Mouse (Mus musculus) myocyte (in vitro differentiated cells): ENCODE data around the gene C530008M17Rik. TPM values are rescaled to one million over a fixed set of nuclear protein-coding genes. Genes with fewer than 3 reads are reported as not detected.

ENCODE experiments used
- H3K27me3 ChIP-seq: one replicate; pipeline ENCODE4 v1.6.1; 2011; ENCODE audit not compliant: control insufficient read depth, insufficient read depth, insufficient read length
- H3K36me3 ChIP-seq: one replicate; pipeline ENCODE4 v1.6.1; 2011; ENCODE audit not compliant: control insufficient read depth, insufficient read depth
- H3K4me2 ChIP-seq: one replicate; pipeline ENCODE4 v1.6.1; 2011; ENCODE audit warnings: low read depth, control low read depth
- H3K4me3 ChIP-seq: one replicate; pipeline ENCODE4 v1.5.1; 2011; ENCODE audit warnings: mild to moderate bottlenecking, control low read depth, moderate library complexity
- H3K79me2 ChIP-seq: one replicate; pipeline ENCODE4 v1.6.1; 2011; ENCODE audit not compliant: control insufficient read depth, insufficient read depth
- H3ac ChIP-seq: one replicate; pipeline ENCODE4 v1.6.1; 2011; ENCODE audit not compliant: control insufficient read depth, insufficient read length
- CEBPB ChIP-seq: IDR thresholded peaks from 2 replicates; pipeline ENCODE4 v1.6.1; 2011; ENCODE audit warnings: mild to moderate bottlenecking, moderate library complexity; ENCODE audit not compliant: poor library complexity, insufficient read depth, severe bottlenecking
- E2F4 ChIP-seq: IDR thresholded peaks from one replicate; pipeline ENCODE4 v1.6.1; 2011; ENCODE audit warnings: mild to moderate bottlenecking, control low read depth, moderate library complexity; ENCODE audit not compliant: insufficient read depth
- MAX ChIP-seq: IDR thresholded peaks from one replicate; pipeline ENCODE4 v1.6.1; 2011; ENCODE audit warnings: low read depth, mild to moderate bottlenecking, control low read depth
- MYOD1 ChIP-seq, 3 experiments: IDR thresholded peaks; one replicate each; pipeline ENCODE4 v1.6.1; 2011; ENCODE audit warnings: control low read depth in 2 of 3, low read depth in 2 of 3, mild to moderate bottlenecking in 2 of 3, moderate library complexity in 1 of 3; ENCODE audit not compliant: insufficient read length in 2 of 3, control insufficient read depth in 1 of 3
- MYOG ChIP-seq, 3 experiments: IDR thresholded peaks; one replicate each; pipeline ENCODE4 v1.6.1; 2011; ENCODE audit warnings: control low read depth in 2 of 3, low read depth in 2 of 3, mild to moderate bottlenecking in 2 of 3; ENCODE audit not compliant: insufficient read length in 2 of 3, control insufficient read depth in 1 of 3, insufficient read depth in 1 of 3
- POLR2A ChIP-seq: IDR thresholded peaks from one replicate; pipeline ENCODE4 v1.6.1; 2011; ENCODE audit warnings: low read depth, mild to moderate bottlenecking, control low read depth, moderate library complexity; ENCODE audit not compliant: insufficient read length
- POLR2AphosphoS2 ChIP-seq: IDR thresholded peaks from one replicate; pipeline ENCODE4 v1.6.1; 2011; ENCODE audit warnings: low read depth, control low read depth; ENCODE audit not compliant: insufficient read length
- REST ChIP-seq: IDR thresholded peaks from one replicate; pipeline ENCODE4 v1.6.1; 2011; ENCODE audit warnings: mild to moderate bottlenecking, control low read depth, moderate library complexity; ENCODE audit not compliant: insufficient read depth, insufficient read length
- SRF ChIP-seq: IDR thresholded peaks from one replicate; pipeline ENCODE4 v1.6.1; 2011; ENCODE audit warnings: low read depth; ENCODE audit not compliant: control insufficient read depth, insufficient read length
- TCF12 ChIP-seq: IDR thresholded peaks from one replicate; pipeline ENCODE4 v1.6.1; 2011; ENCODE audit warnings: mild to moderate bottlenecking, control low read depth; ENCODE audit not compliant: poor library complexity, insufficient read depth, severe bottlenecking
- TCF3 ChIP-seq: IDR thresholded peaks from one replicate; pipeline ENCODE4 v1.6.1; 2011; ENCODE audit warnings: low read depth, control low read depth; ENCODE audit not compliant: insufficient read length
- USF1 ChIP-seq: IDR thresholded peaks from one replicate; pipeline ENCODE4 v1.6.1; 2011; ENCODE audit warnings: low read depth, mild to moderate bottlenecking, control low read depth, moderate library complexity
- polyA plus RNA-seq: library from polyadenylated mRNA; unstranded; fragments of >200 nt; fragmentation: generic; extraction: Trizol; gene quantifications from one replicate; pipeline ENCODE4 v1.2.1, GENCODE M21; 2012; ENCODE audit warnings: missing spikeins

C530008M17Rik gene
- polyA plus RNA-seq, 1 experiment = 0.94 TPM

DNA sequence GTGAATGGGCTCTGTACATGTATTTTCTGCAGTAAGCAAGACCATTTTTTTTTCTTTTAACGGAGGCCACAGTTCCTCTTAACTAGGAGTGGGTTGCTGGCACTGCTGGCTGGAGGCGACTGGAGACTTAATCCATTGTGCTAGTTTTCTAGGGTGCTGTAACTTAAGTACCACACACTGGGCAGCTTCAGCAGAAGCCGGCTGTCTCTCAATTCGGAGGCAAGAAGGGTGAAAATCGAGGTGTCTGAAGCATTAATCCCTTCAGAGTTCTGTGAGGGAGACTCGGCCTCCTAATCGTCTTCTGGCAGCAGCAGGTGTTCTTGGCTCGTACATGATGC is 126.8 kb downstream of the C530008M17Rik start:
- H3K79me2 ChIP-seq = no peaks in the 10 kb centered on the region
- H3K36me3 ChIP-seq = no peaks in the 10 kb centered on the region
- H3K4me2 ChIP-seq = peak overlapping the region; percentile 72
- H3K4me3 ChIP-seq = no peak overlapping the region
- no peak overlapping the region for H3ac ChIP-seq
- TF ChIP-seq CEBPB (no peak), TCF3 (no peak), MYOD1 (IDR thresholded peaks at IDR 0.05; ENCODE audit: control insufficient read depth in 1 of 3, insufficient read length in 2 of 3, low read depth in 2 of 3) (no peak)
- no peaks in the 10 kb centered on the region for H3K27me3 ChIP-seq

GRCm38 (mm10) chr5:76784151-76784723 is 127.9 kb downstream of the C530008M17Rik start:
- Histone ChIP-seq H3K4me3 (no peak overlapping the region), H3K36me3 (no peaks in the 10 kb centered on the region), H3ac (no peak overlapping the region), H3K4me2 (no peak overlapping the region), H3K27me3 (no peaks in the 10 kb centered on the region), H3K79me2 (no peaks in the 10 kb centered on the region)
- no peak for TF ChIP-seq MAX
- no peak for TF ChIP-seq E2F4
- no peak for TF ChIP-seq CEBPB
- TF ChIP-seq MYOD1 (IDR thresholded peaks at IDR 0.05; ENCODE audit: control insufficient read depth in 1 of 3, insufficient read length in 2 of 3, low read depth in 2 of 3) = no peak
- no peak for TF ChIP-seq TCF12
- no peak for TF ChIP-seq POLR2A
- no peak for TF ChIP-seq TCF3
- TF ChIP-seq USF1 = no peak
- TF ChIP-seq SRF = no peak
- TF ChIP-seq POLR2AphosphoS2 = no peak
- TF ChIP-seq REST = no peak
- TF ChIP-seq MYOG (IDR thresholded peaks at IDR 0.05; ENCODE audit: control insufficient read depth in 1 of 3, insufficient read depth in 1 of 3, insufficient read length in 2 of 3, low read depth in 2 of 3) = no peak

GRCm38 (mm10) chr5:76785013-76785412 is 128.7 kb downstream of the C530008M17Rik start:
- Histone ChIP-seq H3K4me3 (no peak overlapping the region), H3K79me2 (no peaks in the 10 kb centered on the region), H3K27me3 (no peaks in the 10 kb centered on the region), H3K4me2 (no peak overlapping the region), H3K36me3 (no peaks in the 10 kb centered on the region), H3ac (no peak overlapping the region)
- TF ChIP-seq MAX (no peak), REST (no peak), MYOG (IDR thresholded peaks at IDR 0.05; ENCODE audit: control insufficient read depth in 1 of 3, insufficient read depth in 1 of 3, insufficient read length in 2 of 3, low read depth in 2 of 3) (peak in 1 of 3 experiments; percentile 17)

GRCm38 (mm10) chr5:76789881-76790280 is 133.6 kb downstream of the C530008M17Rik start:
- H3K79me2 ChIP-seq = no peaks in the 10 kb centered on the region
- no peak overlapping the region for H3ac ChIP-seq
- TF ChIP-seq POLR2A (no peak), REST (no peak), MAX (no peak), MYOG (IDR thresholded peaks at IDR 0.05; ENCODE audit: control insufficient read depth in 1 of 3, insufficient read depth in 1 of 3, insufficient read length in 2 of 3, low read depth in 2 of 3) (no peak), SRF (no peak), USF1 (no peak), TCF12 (no peak), E2F4 (no peak), CEBPB (no peak), MYOD1 (IDR thresholded peaks at IDR 0.05; ENCODE audit: control insufficient read depth in 1 of 3, insufficient read length in 2 of 3, low read depth in 2 of 3) (no peak), TCF3 (no peak)
- H3K27me3 ChIP-seq = no peaks in the 10 kb centered on the region
- no peak overlapping the region for H3K4me2 ChIP-seq
- no peak overlapping the region for H3K4me3 ChIP-seq
- no peaks in the 10 kb centered on the region for H3K36me3 ChIP-seq

DNA sequence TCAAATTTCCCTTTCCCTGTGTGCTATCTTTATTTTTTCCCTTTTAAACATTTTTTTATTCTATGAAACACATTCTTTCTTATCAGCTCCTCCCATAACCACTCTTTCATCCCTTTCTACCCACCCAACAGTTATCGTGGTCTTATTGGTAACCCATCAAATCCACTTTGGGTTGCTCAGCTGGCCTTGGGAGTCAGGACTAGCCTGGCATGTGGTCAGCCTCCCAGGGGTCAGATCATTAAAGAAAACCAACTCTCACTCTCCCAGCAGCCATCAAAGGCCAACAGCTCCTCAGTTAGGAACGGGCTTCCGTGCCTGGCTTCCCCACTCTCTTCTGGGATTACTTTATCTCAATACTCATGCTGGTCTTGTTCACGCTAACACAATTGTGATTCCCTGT is 135.0 kb downstream of the C530008M17Rik start:
- no peak overlapping the region for H3ac ChIP-seq
- no peaks in the 10 kb centered on the region for H3K36me3 ChIP-seq
- H3K4me3 ChIP-seq = no peak overlapping the region
- no peaks in the 10 kb centered on the region for H3K79me2 ChIP-seq
- H3K27me3 ChIP-seq = no peaks in the 10 kb centered on the region
- TF ChIP-seq E2F4 (no peak), CEBPB (no peak), TCF12 (no peak), USF1 (no peak), REST (no peak), POLR2A (no peak), MYOG (IDR thresholded peaks at IDR 0.05; ENCODE audit: control insufficient read depth in 1 of 3, insufficient read depth in 1 of 3, insufficient read length in 2 of 3, low read depth in 2 of 3) (no peak)
- H3K4me2 ChIP-seq = no peak overlapping the region

DNA sequence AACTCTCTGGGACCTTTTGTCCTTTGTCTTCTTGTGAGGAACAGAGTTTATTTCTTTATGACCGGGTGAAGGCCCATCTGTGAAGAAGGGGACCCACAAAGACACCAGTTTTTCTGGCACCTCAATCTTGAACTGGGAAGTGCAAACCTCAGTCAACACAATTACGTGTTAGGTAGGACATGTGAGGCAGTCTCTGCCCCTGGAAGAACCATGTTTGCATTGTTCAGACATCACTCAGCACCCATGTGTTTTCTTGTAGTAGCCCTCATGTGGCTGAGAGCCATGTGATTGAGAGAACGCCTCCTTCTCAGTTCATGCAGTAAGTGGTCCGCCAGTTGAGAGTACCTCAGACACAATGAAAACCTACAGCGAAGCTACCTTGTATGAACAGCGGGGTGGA is 136.4 kb downstream of the C530008M17Rik start:
- no peak overlapping the region for H3K4me2 ChIP-seq
- no peak overlapping the region for H3ac ChIP-seq
- H3K4me3 ChIP-seq = no peak overlapping the region
- no peak for TF ChIP-seq TCF12
- TF ChIP-seq CEBPB = no peak
- no peak for TF ChIP-seq MYOD1 (IDR thresholded peaks at IDR 0.05; ENCODE audit: control insufficient read depth in 1 of 3, insufficient read length in 2 of 3, low read depth in 2 of 3)
- TF ChIP-seq MAX = no peak
- no peak for TF ChIP-seq POLR2AphosphoS2
- TF ChIP-seq POLR2A = no peak
- no peaks in the 10 kb centered on the region for H3K27me3 ChIP-seq
- no peaks in the 10 kb centered on the region for H3K79me2 ChIP-seq
- no peaks in the 10 kb centered on the region for H3K36me3 ChIP-seq
